ENCODE assay signal across 11 mouse cellular contexts in the genomic region with DNA sequence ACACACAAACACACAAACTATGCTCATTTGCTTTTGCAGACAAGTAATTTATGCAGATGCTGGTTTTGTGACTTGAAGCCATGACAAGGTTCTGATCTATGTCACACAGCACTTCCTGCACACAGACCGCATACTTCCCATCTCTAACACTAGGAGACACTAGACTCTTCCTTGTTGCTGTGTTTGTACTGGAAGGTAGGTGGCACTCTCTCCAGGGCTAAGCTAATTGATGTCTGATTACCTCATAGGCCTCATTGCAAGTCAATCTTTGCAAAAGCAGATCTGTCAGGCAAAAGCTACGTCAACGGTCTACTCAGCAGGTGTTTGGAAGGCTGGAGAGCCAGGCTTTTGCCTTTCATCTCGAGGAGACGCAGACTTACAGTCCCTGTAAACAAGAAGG.
DNase-seq lines count a peak whose midpoint lies in the region; ATAC-seq and TF ChIP-seq lines count a peak whose summit lies in the region.
"Had no signal": no experiment of that assay in that cellular context is flagged by ENCODE, and none has a peak within 500 bp of the region (broad histone marks: within the 10 kb centered on the region; RNA-seq: fewer than 3 reads in every experiment).

No protein-coding gene starts in this region.

- ATAC-seq in Patski, result no peak

- H3K4me1 ChIP-seq in thymus, adult 2 months (replicated peaks; ENCODE audit: control insufficient read depth, insufficient read depth, low read length), result no peaks in the 10 kb centered on the region
- H3K4me1 ChIP-seq: heart, embryonic 10.5 days; midbrain, embryonic 12.5 days; neural tube, embryonic 12.5 days had no signal

- POLR2A ChIA-PET in Patski (lab: Charles Lee), result interaction anchor here (1.0 to 1.1 kb wide), 2 partner anchors 10 to 167 kb away, joined by 3 to 4 read pairs; no protein-coding TSS in a partner anchor

- TF ChIP-seq POLR2A in thymus, adult 2 months (IDR thresholded peaks at IDR 0.05; ENCODE audit: control insufficient read depth, extremely low read depth, insufficient read depth, low read length, poor library complexity), result no peak

- no peak overlapping the region for H3K27ac ChIP-seq in left cerebral cortex, adult 2 months
- no peak overlapping the region for H3K27ac ChIP-seq in thymus, adult 2 months (ENCODE audit: control insufficient read depth, insufficient read depth, low read length)
- H3K27ac ChIP-seq: heart, embryonic 10.5 days; midbrain, embryonic 12.5 days; neural tube, embryonic 12.5 days had no signal

- CTCF ChIA-PET in Patski (lab: Charles Lee), result interaction anchor here (1.0 to 3.2 kb wide), 5 partner anchors 12 to 47 kb away, joined by 3 to 9 read pairs (median 3); no protein-coding TSS in a partner anchor

- no peaks in the 10 kb centered on the region for H3K36me3 ChIP-seq in thymus, adult 2 months (ENCODE audit: control insufficient read depth, insufficient read depth, low read length)
- H3K36me3 ChIP-seq: heart, embryonic 10.5 days; midbrain, embryonic 12.5 days; neural tube, embryonic 12.5 days had no signal

- peak; percentile 49 for TF ChIP-seq CTCF in left cerebral cortex, adult 2 months (IDR thresholded peaks at IDR 0.05)
- peak; percentile 49 for TF ChIP-seq CTCF in Patski (IDR thresholded peaks at IDR 0.05)
- TF ChIP-seq CTCF in thymus, adult 2 months (IDR thresholded peaks at IDR 0.05; ENCODE audit: borderline replicate concordance, control insufficient read depth, extremely low read depth, insufficient read depth, low read length, poor library complexity), result no peak

- H3K27me3 ChIP-seq in Patski, result no peaks in the 10 kb centered on the region
- no peaks in the 10 kb centered on the region for H3K27me3 ChIP-seq in thymus, adult 2 months (ENCODE audit: control insufficient read depth, insufficient read depth, low read length)
- H3K27me3 ChIP-seq: midbrain, embryonic 12.5 days; neural tube, embryonic 12.5 days had no signal

- intact Hi-C loops in left cerebral cortex, adult 2 months (cut with DNase I), result no loop called here
- intact Hi-C loops in left cerebral cortex, postnatal 4 days (cut with DNase I), result no loop called here

- in situ Hi-C loops in Patski (cut with MboI; ENCODE audit: low pct_unique_long_range_greater_than_20kb), result no loop called here

- DNase-seq in cerebellum, postnatal 10 days, result peak; percentile 5 to 27
- no peak for DNase-seq in cerebellum, adult 11-12 months
- DNase-seq in left cerebral cortex, adult 2 months (ENCODE audit: extremely low spot score in 1 of 2, low spot score in 2 of 2), result no peak
- DNase-seq in left cerebral cortex, postnatal 4 days, result no peak
- DNase-seq in A20 (ENCODE audit: low read depth, low spot score) (peak; percentile 24), Patski (ENCODE audit: low read depth, low spot score) (no peak)
- DNase-seq in thymus, adult 2 months, result no peak
- DNase-seq in ovary, postnatal 10 days (ENCODE audit: low spot score), result no peak

- WGBS in thymus, adult 2 months, result 85% methylated on average over 5 of the region's 5 CpGs

- no peak overlapping the region for H3K4me3 ChIP-seq in left cerebral cortex, adult 2 months
- no peak overlapping the region for H3K4me3 ChIP-seq in thymus, adult 2 months (ENCODE audit: control insufficient read depth, insufficient read depth, low read length)
- H3K4me3 ChIP-seq: heart, embryonic 10.5 days; midbrain, embryonic 12.5 days; neural tube, embryonic 12.5 days had no signal

Comparison
In these comparisons a context has a peak if more than half of its experiments do, and no peak if none do; other contexts are left out.
1. DNase-seq: peak in cerebellum, postnatal 10 days (2 of 2) and A20 (single experiment); none in cerebellum, adult 11-12 months (single experiment), left cerebral cortex, adult 2 months (0 of 2), left cerebral cortex, postnatal 4 days (single experiment), Patski (single experiment), thymus, adult 2 months (single experiment) and ovary, postnatal 10 days (single experiment).